Mouse (Mus musculus) embryo, embryonic 10 days (tissue): ENCODE data around the gene Qtrt1.

Source experiments
- DNase-seq: peaks from one replicate; pipeline ENCODE4 v3.0.0-alpha.2; 2015; ENCODE audit warnings: low spot score

Gene Qtrt1

GRCm38 (mm10) chr9:21424631-21425555 is 13.3 kb downstream of the Qtrt1 start, which contains the start of gene Dnm2:
Dnm2 (plus strand) TSS chr9:21424908.
- peak; percentile 98 for DNase-seq

GRCm38 (mm10) chr9:21425556-21425945 is 13.9 kb downstream of the Qtrt1 start:
- DNase-seq: peak; percentile 28

GRCm38 (mm10) chr9:21426013-21426412 is 14.4 kb downstream of the Qtrt1 start:
- DNase-seq: no peak

DNA sequence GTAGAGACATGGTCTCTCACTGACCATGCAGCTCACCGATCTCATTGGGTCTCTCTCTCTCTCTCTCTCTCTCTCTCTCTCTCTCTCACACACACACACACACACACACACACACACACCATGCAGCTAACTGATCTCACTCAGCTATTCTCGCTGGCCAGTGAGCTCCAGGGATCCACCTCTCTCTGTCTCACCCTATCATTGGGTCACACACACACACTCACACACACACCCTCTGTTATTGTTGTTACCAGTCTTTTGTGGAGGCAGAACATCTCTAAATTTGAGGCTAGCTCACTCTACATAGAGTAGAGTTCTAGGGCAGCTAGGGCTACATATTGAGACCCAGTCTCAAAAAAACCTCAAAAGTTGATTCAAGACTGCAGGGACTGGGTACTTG is 14.9 kb downstream of the Qtrt1 start:
- DNase-seq: no peak

DNA sequence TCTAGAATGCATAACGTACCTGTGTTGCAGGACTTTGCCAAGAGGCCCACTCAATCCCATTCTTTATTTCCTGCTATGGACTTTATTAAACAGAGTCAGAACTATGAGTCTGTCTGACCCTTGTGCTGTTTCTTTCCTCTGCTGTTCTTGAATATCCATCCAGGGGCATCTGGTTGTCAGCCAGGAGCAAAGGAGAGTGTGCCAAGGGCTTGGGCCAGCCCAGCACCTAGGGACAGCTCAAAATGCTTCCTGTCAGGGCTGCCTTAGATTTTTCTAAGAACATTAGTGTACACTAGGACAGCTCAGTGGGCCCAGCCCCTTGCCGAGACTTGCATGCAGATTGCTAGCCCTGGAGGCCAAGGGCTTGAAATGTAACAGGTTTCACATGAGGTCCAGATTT is 16.1 kb downstream of the Qtrt1 start:
- no peak for DNase-seq

GRCm38 (mm10) chr9:21428178-21428577 is 16.5 kb downstream of the Qtrt1 start:
- DNase-seq: no peak

- no peak for DNase-seq
Measured at GRCm38 (mm10) chr9:21430724-21431123, 19.1 kb downstream of the Qtrt1 start.

DNA sequence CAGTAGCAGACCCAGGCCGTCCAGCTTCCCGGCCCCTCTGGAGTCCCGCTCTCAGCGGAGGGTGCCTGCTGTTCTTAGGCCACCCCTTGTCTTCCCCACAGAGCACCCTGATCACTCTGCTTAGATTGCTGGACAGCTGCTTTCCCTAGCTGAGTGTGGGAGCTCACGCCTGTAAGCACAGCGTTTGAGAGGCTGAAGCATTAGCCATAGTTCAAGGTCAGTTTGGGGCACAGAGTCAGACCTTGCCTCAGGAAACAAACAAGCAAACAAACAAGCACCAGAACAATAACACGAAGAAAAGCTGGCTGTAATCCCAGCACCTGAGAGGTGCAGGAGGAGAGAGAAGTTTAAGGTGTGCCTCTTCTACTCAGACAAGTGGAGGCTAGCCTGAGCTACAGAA is 20.4 kb downstream of the Qtrt1 start:
- no peak for DNase-seq

DNA sequence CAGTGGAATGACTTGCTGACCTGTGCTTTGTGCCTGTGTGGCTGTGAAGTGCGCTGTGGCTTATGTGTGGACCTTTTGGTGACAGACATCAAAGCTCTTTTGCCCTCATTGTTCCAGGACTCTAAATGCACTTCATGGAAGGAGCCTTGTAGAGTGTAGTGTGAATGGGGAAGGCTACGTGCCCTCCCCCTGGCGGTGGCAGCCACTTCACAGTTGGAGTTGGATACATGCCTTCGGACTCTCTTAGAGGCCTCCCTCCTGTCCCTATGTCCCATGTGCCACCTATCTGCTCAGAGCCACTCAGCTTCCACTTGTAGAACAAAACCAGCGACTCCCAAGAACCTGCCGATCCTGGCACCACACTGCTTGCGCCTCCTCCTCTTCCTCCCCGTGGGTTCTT is 22.1 kb downstream of the Qtrt1 start:
- DNase-seq: no peak

GRCm38 (mm10) chr9:21434410-21434809 is 22.8 kb downstream of the Qtrt1 start:
- DNase-seq: no peak

DNA sequence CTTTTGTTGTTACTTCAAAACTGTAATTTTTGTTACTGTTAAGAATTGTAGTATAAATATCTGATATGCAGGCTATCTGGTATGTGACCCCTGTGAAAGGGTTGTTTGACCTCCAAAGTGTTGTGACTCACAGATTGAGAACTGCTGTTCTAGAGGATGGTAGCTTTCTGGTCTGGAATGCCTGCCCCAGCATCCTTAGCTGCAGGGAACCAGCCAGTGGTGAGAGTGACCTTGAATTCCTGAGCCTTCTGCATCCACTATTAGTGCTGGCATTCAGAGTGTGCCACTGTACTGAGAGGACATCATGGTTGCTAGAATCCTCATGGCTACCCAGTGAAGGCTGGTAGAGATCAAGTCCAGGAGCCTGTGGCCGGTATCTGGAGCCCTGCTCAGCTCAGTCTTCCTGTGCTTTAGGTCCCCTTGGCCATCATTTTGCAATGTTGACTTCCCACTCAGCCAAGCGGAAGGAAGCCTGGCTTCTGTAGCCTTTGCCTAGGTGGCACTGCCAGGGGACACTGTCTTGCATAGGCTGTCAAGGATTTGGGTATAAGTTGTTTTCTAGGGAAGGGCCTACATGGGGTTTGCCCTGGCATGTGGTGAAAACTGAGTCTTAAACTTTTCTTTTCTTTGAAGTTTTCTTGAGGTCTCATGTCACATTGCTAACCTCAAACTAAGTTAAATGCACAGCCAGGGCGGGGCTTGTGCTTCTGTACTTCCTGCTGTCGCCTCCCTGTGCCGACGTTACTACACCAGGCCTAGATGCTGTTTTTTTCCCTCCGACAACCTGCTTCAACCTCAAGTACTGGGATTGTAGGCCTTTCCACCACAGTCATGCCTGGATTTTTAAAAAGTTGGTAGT is 24.4 kb downstream of the Qtrt1 start:
- DNase-seq: no peak

- DNase-seq: no peak
Measured at GRCm38 (mm10) chr9:21437577-21437976, 25.9 kb downstream of the Qtrt1 start.

GRCm38 (mm10) chr9:21438219-21438618 is 26.6 kb downstream of the Qtrt1 start:
- no peak for DNase-seq

DNA sequence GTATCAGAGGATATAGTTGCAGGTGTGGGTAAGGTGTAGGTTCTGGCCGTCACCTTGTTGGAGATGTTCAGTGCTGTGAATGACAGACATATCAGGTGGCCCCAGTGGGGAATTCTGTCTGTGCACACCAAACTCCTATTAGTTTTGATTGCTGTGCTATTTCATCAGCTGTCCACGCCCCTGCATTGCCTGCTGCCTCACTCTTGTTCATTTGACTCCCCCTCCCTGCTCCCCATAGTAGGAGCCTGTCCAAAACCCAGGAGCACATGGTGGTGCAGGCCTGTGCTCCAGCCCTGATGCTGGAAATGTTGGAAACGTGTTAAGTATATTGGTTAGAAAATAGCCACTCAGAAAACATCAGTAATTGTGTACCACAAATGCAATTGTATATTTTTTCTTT is 27.8 kb downstream of the Qtrt1 start:
- DNase-seq: no peak

- no peak for DNase-seq
Measured at GRCm38 (mm10) chr9:21439914-21440313, 28.3 kb downstream of the Qtrt1 start.

DNA sequence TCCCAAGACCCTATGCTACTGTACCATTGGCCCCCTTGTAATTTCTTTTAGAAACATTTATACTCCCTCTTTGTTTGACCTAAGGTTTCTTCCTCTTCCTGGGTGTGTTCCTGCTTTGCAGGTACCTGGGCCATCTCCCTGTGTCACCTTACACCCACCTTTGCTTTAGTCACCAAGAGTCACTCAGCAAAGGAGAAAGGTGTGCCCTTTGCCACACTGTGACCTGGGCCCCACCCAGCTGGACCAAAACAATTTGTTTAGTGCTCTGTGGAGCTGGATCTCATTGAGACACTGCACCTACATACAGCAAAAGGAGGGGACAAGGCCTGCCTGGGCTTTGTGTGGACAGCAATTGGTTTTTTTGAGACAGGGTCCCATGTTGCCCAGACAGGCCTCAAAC is 28.8 kb downstream of the Qtrt1 start:
- DNase-seq: no peak

GRCm38 (mm10) chr9:21443853-21444252 is 32.2 kb downstream of the Qtrt1 start:
- no peak for DNase-seq

- DNase-seq: no peak
Measured at GRCm38 (mm10) chr9:21444574-21444973, 32.9 kb downstream of the Qtrt1 start.

- no peak for DNase-seq
Measured at GRCm38 (mm10) chr9:21445081-21445744, 33.6 kb downstream of the Qtrt1 start.

DNA sequence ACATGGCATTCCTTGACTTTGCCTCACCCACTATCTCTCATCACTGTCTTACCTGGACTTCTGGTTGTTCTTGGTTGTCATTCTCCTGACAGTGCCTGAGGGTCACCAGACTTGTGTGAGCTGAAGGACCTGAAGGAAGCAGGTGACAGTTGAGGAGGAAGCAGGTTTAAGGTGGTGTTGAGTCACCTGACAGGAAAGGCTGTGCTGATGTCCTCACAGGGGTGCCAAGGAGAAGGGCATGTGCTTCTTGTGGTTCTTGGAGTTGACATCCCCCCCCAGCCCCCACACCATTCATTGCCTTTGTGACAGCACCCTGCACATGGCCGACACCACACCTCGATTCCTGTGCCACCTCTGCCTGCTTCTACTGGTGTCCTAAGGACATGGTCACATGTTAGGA is 36.1 kb downstream of the Qtrt1 start:
- DNase-seq: no peak

- DNase-seq: no peak
Measured at GRCm38 (mm10) chr9:21449710-21450109, 38.1 kb downstream of the Qtrt1 start.

- no peak for DNase-seq
Measured at GRCm38 (mm10) chr9:21450270-21450669, 38.6 kb downstream of the Qtrt1 start.
